Mouse (Mus musculus): ENCODE data around the gene Speg.

The Speg gene

GRCm38 (mm10) chr1:75360112-75361031 is 14.7 kb upstream of the Speg start, which contains the start of gene Des:
Gene Des (plus strand): TSS chr1:75360329.
- in situ Hi-C loops (cut with MboI; ENCODE audit: low pct_unique_long_range_greater_than_20kb in 1 of 2, low sequenced_read_pairs in 2 of 2, unreplicated experiment in 1 of 2), result no loop called here

- in situ Hi-C loops (cut with MboI; ENCODE audit: low pct_unique_long_range_greater_than_20kb in 1 of 2, low sequenced_read_pairs in 2 of 2, unreplicated experiment in 1 of 2), result no loop called here
These were observed 14.0 kb upstream of the Speg start for GRCm38 (mm10) chr1:75361123-75361522.

- in situ Hi-C loops (cut with MboI; ENCODE audit: low pct_unique_long_range_greater_than_20kb in 1 of 2, low sequenced_read_pairs in 2 of 2, unreplicated experiment in 1 of 2), result no loop called here
These were observed 13.3 kb upstream of the Speg start for GRCm38 (mm10) chr1:75361750-75362149.

- in situ Hi-C loops (cut with MboI; ENCODE audit: low pct_unique_long_range_greater_than_20kb in 1 of 2, low sequenced_read_pairs in 2 of 2, unreplicated experiment in 1 of 2), result no loop called here
These were observed 11.2 kb upstream of the Speg start for GRCm38 (mm10) chr1:75363868-75364267.

GRCm38 (mm10) chr1:75365510-75366137 is 9.5 kb upstream of the Speg start:
- in situ Hi-C loops (cut with MboI; ENCODE audit: low pct_unique_long_range_greater_than_20kb in 1 of 2, low sequenced_read_pairs in 2 of 2, unreplicated experiment in 1 of 2), result no loop called here

- in situ Hi-C loops (cut with MboI; ENCODE audit: low pct_unique_long_range_greater_than_20kb in 1 of 2, low sequenced_read_pairs in 2 of 2, unreplicated experiment in 1 of 2), result no loop called here
These were observed 5.6 kb upstream of the Speg start for GRCm38 (mm10) chr1:75369360-75369983.

- in situ Hi-C loops (cut with MboI; ENCODE audit: low pct_unique_long_range_greater_than_20kb in 1 of 2, low sequenced_read_pairs in 2 of 2, unreplicated experiment in 1 of 2), result no loop called here
These were observed 5.0 kb upstream of the Speg start for GRCm38 (mm10) chr1:75369984-75370660.

- in situ Hi-C loops (cut with MboI; ENCODE audit: low pct_unique_long_range_greater_than_20kb in 1 of 2, low sequenced_read_pairs in 2 of 2, unreplicated experiment in 1 of 2), result no loop called here
These were observed 3.6 kb upstream of the Speg start for GRCm38 (mm10) chr1:75371317-75372095.

- in situ Hi-C loops (cut with MboI; ENCODE audit: low pct_unique_long_range_greater_than_20kb in 1 of 2, low sequenced_read_pairs in 2 of 2, unreplicated experiment in 1 of 2), result no loop called here
These were observed 2.6 kb upstream of the Speg start for GRCm38 (mm10) chr1:75372450-75372849.

- in situ Hi-C loops (cut with MboI; ENCODE audit: low pct_unique_long_range_greater_than_20kb in 1 of 2, low sequenced_read_pairs in 2 of 2, unreplicated experiment in 1 of 2), result no loop called here
These were observed 1.8 kb upstream of the Speg start for GRCm38 (mm10) chr1:75373276-75373675.

GRCm38 (mm10) chr1:75379196-75379595 is 4.1 kb downstream of the Speg start:
- in situ Hi-C loops (cut with MboI; ENCODE audit: low pct_unique_long_range_greater_than_20kb in 1 of 2, low sequenced_read_pairs in 2 of 2, unreplicated experiment in 1 of 2), result no loop called here

- in situ Hi-C loops (cut with MboI; ENCODE audit: low pct_unique_long_range_greater_than_20kb in 1 of 2, low sequenced_read_pairs in 2 of 2, unreplicated experiment in 1 of 2), result no loop called here
These were observed 4.8 kb downstream of the Speg start for GRCm38 (mm10) chr1:75379931-75380330.

GRCm38 (mm10) chr1:75380951-75381350 is 5.9 kb downstream of the Speg start:
- in situ Hi-C loops (cut with MboI; ENCODE audit: low pct_unique_long_range_greater_than_20kb in 1 of 2, low sequenced_read_pairs in 2 of 2, unreplicated experiment in 1 of 2), result no loop called here

- in situ Hi-C loops (cut with MboI; ENCODE audit: low pct_unique_long_range_greater_than_20kb in 1 of 2, low sequenced_read_pairs in 2 of 2, unreplicated experiment in 1 of 2), result no loop called here
These were observed 6.6 kb downstream of the Speg start for GRCm38 (mm10) chr1:75381482-75382355.

- in situ Hi-C loops (cut with MboI; ENCODE audit: low pct_unique_long_range_greater_than_20kb in 1 of 2, low sequenced_read_pairs in 2 of 2, unreplicated experiment in 1 of 2), result no loop called here
These were observed 7.4 kb downstream of the Speg start for GRCm38 (mm10) chr1:75382356-75383071.

- in situ Hi-C loops (cut with MboI; ENCODE audit: low pct_unique_long_range_greater_than_20kb in 1 of 2, low sequenced_read_pairs in 2 of 2, unreplicated experiment in 1 of 2), result no loop called here
These were observed 9.5 kb downstream of the Speg start for GRCm38 (mm10) chr1:75384470-75385141.

Measured in mouse embryonic stem cell (cell line).